Mouse (Mus musculus) cerebellum, postnatal 10 days (tissue): ENCODE measurements around the gene Dgcr2.

Source experiments
- DNase-seq, 2 experiments: peaks; one replicate each; pipeline ENCODE4 v3.0.0; 2021; ENCODE audit warnings: mixed read lengths in 2 of 2

Dgcr2 gene

GRCm38 (mm10) chr16:17806581-17807191 lies 91.7 kb downstream of the Dgcr2 start:
- peak; percentile 47 to 64 for DNase-seq

DNA sequence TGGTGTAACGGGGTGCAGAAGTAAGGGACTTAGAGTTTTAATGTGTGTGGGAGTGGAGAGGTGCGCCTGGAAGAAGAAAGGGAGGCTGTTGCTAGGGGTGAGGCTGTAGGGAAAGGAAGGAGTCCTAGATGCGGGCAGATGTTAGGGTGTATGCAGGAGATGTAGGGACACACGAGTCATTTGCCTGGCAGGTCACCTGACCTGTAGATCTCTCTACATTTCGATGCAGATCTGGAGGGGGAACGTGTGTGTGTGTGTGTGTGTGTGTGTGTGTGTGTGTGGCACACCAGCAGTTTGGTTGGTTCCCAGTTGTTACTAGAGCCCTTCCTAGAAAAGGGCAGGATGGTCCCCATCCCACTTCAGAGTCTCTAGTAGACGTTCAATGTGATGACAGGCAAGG lies 93.4 kb downstream of the Dgcr2 start:
- no peak for DNase-seq

GRCm38 (mm10) chr16:17804449-17804912 lies 93.9 kb downstream of the Dgcr2 start:
- peak; percentile 39 to 42 for DNase-seq

DNA sequence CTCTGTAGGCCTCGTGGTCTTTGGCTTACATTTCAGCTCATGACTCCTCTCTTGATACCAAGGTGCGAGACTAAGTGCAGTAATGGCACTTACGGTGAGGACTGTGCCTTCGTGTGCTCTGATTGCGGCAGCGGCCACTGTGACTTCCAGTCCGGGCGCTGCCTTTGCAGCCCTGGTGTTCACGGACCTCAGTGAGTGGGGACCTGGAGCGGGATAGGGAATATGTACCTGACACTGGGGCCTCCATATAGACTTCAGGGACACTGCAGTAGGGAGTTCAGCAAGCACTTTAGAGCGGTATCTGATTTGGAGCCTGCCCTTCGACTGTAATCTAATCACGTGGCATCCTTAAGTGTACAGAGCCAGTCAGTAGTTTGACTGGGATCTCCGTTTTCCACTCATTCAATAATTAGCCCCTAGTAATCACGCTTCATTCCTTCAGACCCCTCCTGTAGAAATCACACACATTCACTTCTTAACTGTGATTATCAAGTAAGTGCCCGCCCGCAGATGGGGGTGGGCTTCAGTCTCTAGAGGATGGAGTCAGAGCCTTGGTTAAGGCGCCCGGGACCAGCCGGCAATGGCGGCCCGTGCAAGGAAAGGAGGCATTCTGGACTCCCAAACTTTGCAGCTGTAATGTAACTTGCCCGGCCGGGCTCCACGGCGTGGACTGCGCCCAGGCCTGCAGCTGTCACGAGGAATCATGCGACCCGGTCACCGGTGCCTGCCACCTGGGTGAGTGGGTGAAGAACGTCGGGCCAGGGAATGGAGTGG lies 94.5 kb downstream of the Dgcr2 start:
- DNase-seq, result no peak

DNA sequence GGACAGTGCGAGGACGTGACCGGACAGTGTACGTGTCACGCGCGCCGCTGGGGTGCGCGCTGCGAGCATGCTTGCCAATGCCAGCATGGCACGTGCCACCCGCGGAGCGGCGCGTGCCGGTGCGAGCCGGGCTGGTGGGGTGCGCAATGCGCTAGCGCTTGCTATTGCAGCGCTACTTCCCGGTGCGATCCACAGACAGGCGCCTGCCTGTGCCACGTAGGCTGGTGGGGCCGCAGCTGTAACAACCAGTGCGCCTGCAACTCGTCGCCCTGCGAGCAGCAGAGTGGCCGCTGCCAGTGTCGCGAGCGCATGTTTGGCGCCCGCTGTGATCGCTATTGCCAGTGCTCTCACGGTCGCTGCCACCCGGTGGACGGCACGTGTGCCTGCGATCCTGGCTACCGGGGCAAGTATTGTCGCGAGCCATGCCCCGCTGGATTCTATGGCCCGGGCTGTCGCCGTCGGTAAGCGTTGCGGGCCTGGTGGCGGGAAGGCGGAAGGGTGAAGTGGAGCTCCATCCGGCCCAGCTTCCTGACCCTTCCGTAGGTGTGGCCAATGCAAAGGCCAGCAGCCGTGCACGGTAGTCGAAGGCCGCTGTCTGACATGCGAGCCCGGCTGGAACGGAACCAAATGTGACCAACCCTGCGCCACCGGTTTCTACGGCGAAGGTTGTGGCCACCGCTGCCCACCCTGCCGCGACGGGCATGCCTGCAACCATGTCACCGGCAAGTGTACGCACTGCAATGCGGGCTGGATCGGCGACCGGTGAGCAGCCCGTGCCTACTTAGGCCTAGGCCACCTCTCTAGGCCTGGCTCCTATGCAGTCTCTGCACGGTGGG lies 95.3 kb downstream of the Dgcr2 start:
- DNase-seq, result peak; percentile 51 to 63

- DNase-seq, result no peak
These were observed 95.9 kb downstream of the Dgcr2 start for GRCm38 (mm10) chr16:17802456-17802838.

GRCm38 (mm10) chr16:17801777-17802455 lies 96.4 kb downstream of the Dgcr2 start:
- DNase-seq, result peak in 1 of 2 experiments; percentile 33

DNA sequence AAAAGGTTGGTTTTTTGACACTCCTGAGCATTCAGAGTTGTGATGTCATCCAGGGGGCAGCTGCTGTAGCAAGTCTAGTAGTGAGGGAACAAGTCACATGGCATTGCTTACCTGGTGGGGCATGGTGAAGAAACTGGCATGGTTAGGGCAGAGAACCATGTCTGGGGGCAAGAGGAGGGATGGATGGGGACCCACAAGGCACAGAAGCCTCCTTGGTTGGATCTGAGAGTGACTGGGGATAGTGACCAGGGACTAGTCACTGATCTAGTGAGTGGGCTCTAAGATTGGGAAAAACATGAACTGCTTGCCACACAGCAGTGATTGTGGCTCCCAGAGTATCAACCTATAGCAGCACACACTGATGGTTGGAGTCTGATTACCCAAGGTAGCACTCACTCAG lies 98.8 kb downstream of the Dgcr2 start:
- DNase-seq, result no peak

GRCm38 (mm10) chr16:17798321-17799180 lies 99.8 kb downstream of the Dgcr2 start:
- peak; percentile 34 to 39 for DNase-seq

DNA sequence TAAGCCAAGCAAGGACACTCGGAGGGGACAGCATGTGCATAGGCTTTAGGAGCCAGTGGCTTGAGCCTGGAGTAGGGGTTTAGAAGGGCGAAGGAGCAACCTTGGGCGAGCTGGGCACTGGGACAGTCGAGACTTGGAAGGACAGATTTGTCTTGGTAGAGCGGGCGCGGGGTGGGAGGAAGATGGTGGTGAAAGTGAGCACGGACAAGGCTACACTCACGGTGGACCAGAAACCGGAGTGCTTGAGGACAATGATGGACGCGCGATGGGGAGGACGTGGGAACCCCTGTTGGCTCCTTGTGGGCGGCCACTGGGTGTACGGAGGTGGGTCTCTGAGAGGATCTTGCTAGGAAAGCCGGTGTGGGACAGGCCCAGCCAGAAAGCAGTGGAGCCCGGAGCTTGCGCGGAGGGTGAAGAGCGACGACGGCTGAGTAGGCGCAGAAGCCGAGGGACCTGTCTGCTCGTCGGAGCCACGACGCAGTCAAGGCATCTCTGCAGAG lies 100.5 kb downstream of the Dgcr2 start:
- peak; percentile 20 to 33 for DNase-seq

GRCm38 (mm10) chr16:17796971-17797811 lies 101.2 kb downstream of the Dgcr2 start, which contains the start of gene Scarf2:
Gene Scarf2 (plus strand): TSS chr16:17797282.
- peak; percentile 47 to 59 for DNase-seq

- no peak for DNase-seq
These were observed 101.8 kb downstream of the Dgcr2 start for GRCm38 (mm10) chr16:17796519-17796918.

GRCm38 (mm10) chr16:17795643-17796042 lies 102.7 kb downstream of the Dgcr2 start:
- DNase-seq, result no peak

DNA sequence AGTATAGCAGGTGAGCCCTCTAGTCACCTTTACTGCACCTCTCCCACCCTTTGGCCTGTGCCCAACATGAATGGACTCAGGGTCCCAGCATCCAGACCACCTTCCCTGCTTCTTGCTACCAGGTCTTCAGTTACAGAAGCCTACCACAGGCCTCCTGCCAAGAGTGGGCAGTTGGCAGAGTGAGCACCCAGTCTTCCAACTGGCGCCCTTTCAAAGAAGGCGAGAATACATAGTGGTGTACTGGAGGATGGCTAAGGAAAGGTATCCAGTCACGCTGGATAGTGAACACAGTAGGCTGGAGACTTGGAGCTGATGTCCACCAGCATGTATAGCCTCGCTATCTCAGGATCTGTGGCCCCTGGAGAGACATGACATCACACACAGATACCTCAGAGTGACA lies 104.3 kb downstream of the Dgcr2 start:
- DNase-seq, result peak; percentile 73 to 75

DNA sequence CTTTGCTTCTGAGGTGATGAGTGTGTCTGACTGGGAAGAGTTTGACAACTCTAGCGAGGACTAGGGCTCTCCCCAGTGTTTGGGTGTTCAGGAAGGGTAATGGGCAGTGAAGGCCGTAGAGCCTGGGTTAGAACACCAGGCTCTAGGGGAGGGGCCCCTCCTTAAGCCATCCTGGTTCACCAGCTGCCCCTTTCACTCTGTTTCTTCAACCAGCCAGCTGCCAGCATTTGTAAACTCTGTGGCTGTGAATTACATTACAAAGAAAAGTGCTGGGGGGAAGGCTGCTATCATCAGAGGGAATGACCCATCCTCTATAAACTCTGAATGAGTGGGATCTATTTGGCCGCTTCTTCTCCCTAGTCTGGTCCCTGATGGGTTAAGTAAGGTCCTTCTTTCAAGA lies 105.6 kb downstream of the Dgcr2 start:
- no peak for DNase-seq
